Mouse (Mus musculus) stomach, embryonic 14.5 days (tissue): ENCODE data around the gene Kdm2b. TPM values are rescaled to one million over a fixed set of nuclear protein-coding genes. Genes with fewer than 3 reads are reported as not detected.

Experiments
- ATAC-seq: fragments of 200-750 bp; cut with Nextera tagmentation; 2 replicates; pipeline ENCODE4 v1.8.0; 2017; ENCODE audit warnings: low read depth, moderate TSS enrichment; ENCODE audit not compliant: insufficient number of reproducible peaks, insufficient read depth, low FRiP score
- H3K27ac ChIP-seq: fragments of 300-500 bp; sonication (generic); 2 replicates; pipeline ENCODE4 v1.5.1; 2014; ENCODE audit warnings: mild to moderate bottlenecking, low read length, moderate library complexity, mixed read lengths
- H3K27me3 ChIP-seq: fragments of 300-500 bp; sonication (generic); 2 replicates; pipeline ENCODE4 v1.6.1; 2014; ENCODE audit warnings: low read length, control low read depth, mixed read lengths; ENCODE audit not compliant: control insufficient read depth, insufficient read depth
- H3K36me3 ChIP-seq: fragments of 300-500 bp; sonication (generic); 2 replicates; pipeline ENCODE4 v1.6.1; 2014; ENCODE audit warnings: mild to moderate bottlenecking, control low read depth, low read length, moderate library complexity, mixed read lengths; ENCODE audit not compliant: control insufficient read depth, insufficient read depth
- H3K4me1 ChIP-seq: fragments of 300-500 bp; sonication (generic); 2 replicates; pipeline ENCODE4 v1.6.1; 2014; ENCODE audit warnings: low read length, control low read depth, mixed read lengths; ENCODE audit not compliant: control insufficient read depth, insufficient read depth
- H3K4me2 ChIP-seq: fragments of 300-500 bp; sonication (generic); replicated peaks from 2 replicates; pipeline ENCODE4 v1.6.1; 2014; ENCODE audit warnings: low read depth, low read length, control low read depth
- H3K4me3 ChIP-seq: fragments of 300-500 bp; sonication (generic); 2 replicates; pipeline ENCODE4 v1.5.1; 2014; ENCODE audit warnings: low read depth, low read length, control low read depth
- H3K9ac ChIP-seq: fragments of 300-500 bp; sonication (generic); replicated peaks from 2 replicates; pipeline ENCODE4 v1.6.1; 2014; ENCODE audit warnings: low read depth, mild to moderate bottlenecking, control low read depth, low read length, moderate library complexity, mixed read lengths
- H3K9me3 ChIP-seq: fragments of 300-500 bp; sonication (generic); 2 replicates; pipeline ENCODE4 v1.6.1; 2016; ENCODE audit warnings: low read depth, low read length, control low read depth; ENCODE audit not compliant: control insufficient read depth
- WGBS: fragments of 180-500 bp; shearing (Covaris S2); extraction: QIAGEN DNeasy Blood & Tissue Kit; methylation state at CpG from one replicate; pipeline ENCODE4 v1.1.7; 2014; 5-methylcytosine and 5-hydroxymethylcytosine counted together
- polyA plus RNA-seq: library from polyadenylated mRNA; unstranded; fragments of >200 nt; fragmentation: Nextera tagmentation; extraction: Ambion mirVana; gene quantifications from 2 replicates; pipeline ENCODE4 v1.2.1, GENCODE M21; 2014

Gene Kdm2b
- polyA plus RNA-seq, 1 experiment from 2014 or later: 37.9 TPM

DNA sequence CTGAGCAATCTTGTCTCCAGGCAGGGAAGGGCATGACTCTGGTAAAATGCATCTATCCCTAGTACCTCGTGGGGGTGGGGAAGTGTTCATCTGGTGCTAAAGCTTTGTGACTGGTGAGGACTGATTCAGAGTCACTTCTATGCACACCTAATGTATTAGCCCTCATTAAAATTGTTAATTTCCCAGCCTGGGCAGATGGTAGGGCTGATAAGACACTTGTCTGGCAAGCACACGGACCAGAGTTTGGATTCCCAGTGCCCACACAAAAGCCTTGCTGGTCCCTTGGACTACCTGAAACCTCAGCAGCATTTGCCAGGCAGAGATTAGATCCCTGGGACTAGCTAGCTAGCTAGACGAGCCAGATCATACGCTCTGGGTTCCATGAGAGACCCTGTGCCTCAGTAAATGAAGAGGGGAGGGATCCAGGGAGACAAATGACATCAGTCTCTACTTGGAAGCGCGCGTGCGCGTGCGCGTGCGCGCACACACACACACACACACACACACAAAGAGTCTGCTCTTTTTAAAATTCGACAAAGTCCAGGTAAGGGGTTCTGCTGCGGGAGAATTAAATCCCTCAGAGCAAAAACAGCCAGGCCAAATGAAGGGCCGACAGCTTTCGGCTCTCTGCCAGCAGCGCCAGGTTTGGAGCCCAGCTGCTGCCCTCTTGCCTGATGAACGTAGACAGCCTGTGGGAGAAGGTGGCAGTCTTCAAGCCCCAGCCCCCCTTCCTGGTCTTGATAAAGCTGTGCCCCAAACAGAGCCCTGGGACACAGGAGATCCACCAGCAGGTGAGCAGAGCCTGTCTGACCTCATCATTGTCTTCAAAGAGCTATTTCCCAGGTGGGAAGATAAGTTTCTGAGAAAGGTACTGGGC is 16.3 kb upstream of the Kdm2b start:
- ATAC-seq: no peak
- Histone ChIP-seq H3K27ac (no peak overlapping the region), H3K4me2 (no peak overlapping the region), H3K4me3 (no peak overlapping the region), H3K9ac (no peak overlapping the region), H3K9me3 (no peaks in the 10 kb centered on the region), H3K36me3 (no peaks in the 10 kb centered on the region), H3K4me1 (no peaks in the 10 kb centered on the region), H3K27me3 (no peaks in the 10 kb centered on the region)
- WGBS: 59% methylated on average over 19 of the region's 19 CpGs

DNA sequence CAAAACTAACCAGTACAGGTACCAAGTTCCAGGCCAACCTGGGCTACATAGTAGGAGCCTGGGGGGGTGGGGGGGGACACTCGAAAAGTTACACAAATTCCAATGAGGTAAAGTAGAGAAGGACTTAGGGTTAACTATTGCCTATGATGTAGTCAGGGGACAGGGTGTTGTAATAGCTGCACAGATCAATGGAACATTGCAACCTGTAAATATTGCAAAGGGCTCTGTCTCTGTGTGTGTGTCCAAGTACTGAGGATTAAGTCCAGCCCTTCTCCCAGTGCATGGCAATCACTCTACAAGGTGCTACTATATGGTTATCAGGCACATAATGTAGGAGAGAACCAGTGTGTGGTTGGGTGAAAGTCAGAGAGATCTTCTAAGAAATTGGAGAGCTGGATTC is 11.3 kb upstream of the Kdm2b start:
- ATAC-seq: no peak

DNA sequence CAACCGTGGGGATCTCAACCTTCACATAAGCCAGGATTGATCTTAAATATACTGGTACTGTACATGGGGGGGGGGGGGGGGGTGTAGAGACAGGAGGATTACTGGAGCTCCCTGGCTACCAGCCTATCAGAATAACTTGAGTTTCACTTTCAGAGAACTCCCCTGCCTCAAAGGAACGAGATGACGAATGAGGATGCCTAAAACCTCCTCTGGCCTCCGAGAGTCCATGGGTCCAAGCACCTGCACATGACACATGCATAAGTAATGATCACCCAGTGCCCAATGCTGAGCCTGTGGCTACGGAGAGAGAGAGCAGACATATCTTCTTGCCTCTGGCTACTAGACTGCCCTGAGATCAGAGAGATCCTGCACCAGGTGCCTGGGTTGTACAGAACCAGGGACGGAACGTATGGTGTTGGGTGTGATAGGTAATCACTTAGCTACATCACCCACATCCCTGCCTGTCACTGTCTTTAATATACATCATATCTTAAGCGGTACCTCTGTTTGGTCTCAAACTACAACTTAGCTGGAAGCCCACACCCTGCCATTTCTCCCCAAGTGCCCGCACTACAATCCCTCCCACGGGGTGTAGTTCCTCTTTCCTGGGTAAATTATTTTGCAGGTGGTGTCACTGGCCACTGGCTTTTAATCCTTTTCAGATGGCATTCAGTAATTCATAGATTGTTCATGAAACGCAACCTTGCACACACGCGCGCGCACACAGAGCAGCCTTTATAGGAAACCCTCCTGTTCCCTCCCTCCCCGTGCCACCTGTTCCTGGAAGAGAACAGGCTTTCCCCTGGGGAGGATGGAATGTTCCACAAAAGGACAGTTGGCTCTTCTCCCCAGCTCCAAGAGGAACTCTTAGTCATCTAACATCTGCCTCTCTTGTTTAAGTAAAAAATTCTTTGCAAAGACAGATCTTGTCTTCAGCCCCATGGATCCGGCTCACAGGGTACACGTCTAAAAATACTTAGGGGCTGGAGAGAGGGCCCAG is 7.9 kb upstream of the Kdm2b start:
- 75% methylated on average over 18 of the region's 18 CpGs for WGBS
- H3K4me1 ChIP-seq: no peaks in the 10 kb centered on the region
- no peak overlapping the region for H3K9ac ChIP-seq
- no peak overlapping the region for H3K27ac ChIP-seq
- H3K4me3 ChIP-seq: no peak overlapping the region
- no peaks in the 10 kb centered on the region for H3K9me3 ChIP-seq
- no peaks in the 10 kb centered on the region; the same call in 1 of the 2 replicates for H3K36me3 ChIP-seq
- no peak overlapping the region for H3K4me2 ChIP-seq
- ATAC-seq: no peak
- H3K27me3 ChIP-seq: no peaks in the 10 kb centered on the region

More for the DNA sequence above, 11.3 kb upstream of the Kdm2b start:
- Histone ChIP-seq H3K4me1 (no peaks in the 10 kb centered on the region), H3K27ac (no peak overlapping the region), H3K36me3 (no peaks in the 10 kb centered on the region), H3K9me3 (no peaks in the 10 kb centered on the region), H3K9ac (no peak overlapping the region), H3K27me3 (no peaks in the 10 kb centered on the region), H3K4me2 (no peak overlapping the region), H3K4me3 (no peak overlapping the region)
- 57% methylated on average over 1 of the region's 1 CpGs for WGBS

DNA sequence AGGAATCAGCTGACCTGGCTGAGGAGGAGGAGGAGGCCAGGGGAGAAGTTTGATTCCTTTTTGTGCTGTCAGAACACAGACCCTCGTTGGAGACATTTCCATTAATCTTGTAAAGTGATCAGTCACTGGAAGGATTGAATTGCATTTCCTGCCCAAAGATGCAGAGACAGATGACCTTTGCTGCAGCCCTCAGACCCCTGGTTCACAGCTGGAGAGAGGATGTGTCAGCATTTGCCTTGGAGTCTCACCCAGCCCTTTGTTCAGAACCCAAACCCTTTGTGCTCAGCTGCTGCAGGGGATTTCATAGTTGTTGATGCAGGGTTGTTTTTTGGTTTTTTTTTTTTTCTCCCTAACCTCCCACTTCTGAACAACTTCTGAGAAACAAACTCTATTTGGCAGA is 5.3 kb upstream of the Kdm2b start:
- Histone ChIP-seq H3K4me3 (no peak overlapping the region), H3K9ac (no peak overlapping the region), H3K36me3 (no peaks in the 10 kb centered on the region; the same call in 1 of the 2 replicates), H3K27me3 (no peaks in the 10 kb centered on the region), H3K4me2 (no peak overlapping the region), H3K27ac (no peak overlapping the region), H3K9me3 (no peaks in the 10 kb centered on the region), H3K4me1 (peaks cover 7% of the 10 kb centered on the region; the same call in 1 of the 2 replicates)
- ATAC-seq: no peak
- 0% methylated on average over 1 of the region's 1 CpGs for WGBS

DNA sequence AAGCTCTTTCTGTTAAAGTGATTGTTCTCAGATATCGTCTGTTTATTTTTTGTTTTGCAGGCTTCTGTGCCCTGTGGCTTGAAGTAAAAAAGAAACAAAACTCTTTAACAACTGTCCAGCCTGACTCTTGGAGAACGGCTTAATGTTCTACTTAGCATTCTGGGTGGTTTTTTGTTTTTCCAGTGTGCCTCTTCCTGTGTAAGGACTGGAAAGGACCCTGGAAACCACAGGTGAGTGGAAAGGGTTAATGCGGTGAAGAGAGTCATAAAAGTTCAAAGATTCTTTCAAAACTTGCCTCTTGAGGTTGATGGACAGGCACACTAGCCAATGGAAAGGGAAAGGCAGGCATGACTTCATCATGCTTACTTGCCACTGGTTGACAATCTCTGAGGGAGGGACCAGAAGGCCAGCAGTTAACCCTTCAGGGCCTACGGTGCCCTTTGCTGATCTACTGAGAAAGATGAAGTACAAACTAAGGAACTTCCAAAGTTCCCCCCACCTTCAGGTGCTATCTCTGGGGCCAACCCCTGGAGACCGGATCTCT is 4.8 kb upstream of the Kdm2b start:
- Histone ChIP-seq H3K4me2 (peak overlapping the region; percentile 22; the same call in 1 of the 2 replicates), H3K9ac (no peak overlapping the region), H3K27ac (no peak overlapping the region), H3K4me3 (no peak overlapping the region), H3K4me1 (peaks cover 8% of the 10 kb centered on the region; the same call in 1 of the 2 replicates), H3K27me3 (no peaks in the 10 kb centered on the region), H3K9me3 (no peaks in the 10 kb centered on the region), H3K36me3 (no peaks in the 10 kb centered on the region; the same call in 1 of the 2 replicates)
- peak; percentile 93 for ATAC-seq
- WGBS: 8% methylated on average over 5 of the region's 5 CpGs

DNA sequence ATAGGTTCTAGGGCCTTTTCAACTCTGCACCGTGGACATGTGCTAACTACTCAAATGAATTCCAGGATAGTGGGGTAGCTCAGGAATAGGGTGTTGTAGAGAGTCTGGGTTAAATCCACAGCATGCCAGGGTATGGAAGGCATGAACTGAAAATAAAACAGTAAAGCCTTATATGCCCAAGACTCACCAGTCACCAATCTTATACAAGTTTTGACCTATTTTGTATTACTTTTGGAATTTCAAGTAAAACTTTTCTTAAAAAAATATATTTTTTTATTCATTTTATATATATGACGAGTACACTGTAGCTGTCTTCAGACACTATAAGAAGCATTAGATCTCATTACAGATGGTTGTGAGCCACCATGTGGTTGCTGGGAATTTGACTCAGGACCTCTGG is 4.2 kb upstream of the Kdm2b start:
- ATAC-seq: no peak
- Histone ChIP-seq H3K9ac (no peak overlapping the region), H3K4me2 (peak overlapping the region; percentile 22; the same call in 1 of the 2 replicates), H3K4me1 (peaks cover 8% of the 10 kb centered on the region; the same call in 1 of the 2 replicates), H3K27me3 (no peaks in the 10 kb centered on the region), H3K9me3 (no peaks in the 10 kb centered on the region), H3K4me3 (no peak overlapping the region), H3K36me3 (no peaks in the 10 kb centered on the region; the same call in 1 of the 2 replicates), H3K27ac (no peak overlapping the region)
- WGBS: 37% methylated on average over 2 of the region's 2 CpGs

DNA sequence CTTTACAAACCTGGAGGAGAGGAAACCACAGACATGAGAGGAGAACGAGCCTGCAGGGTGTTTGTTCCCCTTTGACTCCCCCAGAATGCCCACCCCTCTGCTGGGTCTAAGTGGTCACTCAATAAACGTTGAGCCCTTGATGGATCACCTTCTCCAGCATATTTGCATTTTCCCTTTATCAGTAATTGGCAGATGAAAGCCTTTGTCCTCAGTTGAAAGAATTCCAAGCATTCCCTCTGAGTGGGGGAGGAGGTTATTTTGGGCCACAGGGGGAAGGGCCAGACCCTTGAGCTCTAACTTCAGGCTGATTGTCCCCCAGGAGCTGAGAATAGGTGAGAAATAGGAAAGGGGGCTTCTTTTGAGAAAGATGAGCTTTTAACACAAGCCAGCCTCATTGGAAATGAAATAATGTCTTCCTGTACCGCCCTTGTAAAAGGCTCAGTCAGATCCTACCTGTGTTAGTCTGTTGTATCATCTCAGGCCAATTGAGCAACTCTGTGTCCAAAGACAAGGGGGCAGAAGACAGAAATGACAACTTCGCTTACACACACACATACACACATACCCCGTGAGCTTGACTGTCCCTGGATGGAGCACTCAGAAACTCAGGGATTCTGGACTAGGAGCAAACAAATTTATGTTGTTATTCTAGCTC is 1.9 kb upstream of the Kdm2b start:
- Histone ChIP-seq H3K27ac (no peak overlapping the region), H3K4me1 (peaks cover 20% of the 10 kb centered on the region; the same call in 1 of the 2 replicates), H3K36me3 (no peaks in the 10 kb centered on the region; the same call in 1 of the 2 replicates), H3K9me3 (no peaks in the 10 kb centered on the region), H3K9ac (no peak overlapping the region), H3K4me2 (no peak overlapping the region), H3K27me3 (no peaks in the 10 kb centered on the region), H3K4me3 (no peak overlapping the region)
- ATAC-seq: no peak
- 31% methylated on average over 5 of the region's 5 CpGs for WGBS
